Mouse (Mus musculus) left cerebral cortex, postnatal 4 days (tissue): ENCODE data around the gene Slc22a4. TPM values are rescaled to one million over a fixed set of nuclear protein-coding genes. Genes with fewer than 3 reads are reported as not detected.
"Not testable (repeated sequence)": the region's sequence is repeated elsewhere in the genome, so short reads cannot be mapped to it uniquely, and the experiment has no call there.

Experiments used
- DNase-seq: peaks from one replicate; pipeline ENCODE4 v3.0.0-alpha.2; 2022
- intact Hi-C: fragments of 180-260 bp; cut with DNase I; formaldehyde crosslinking; loops from one replicate; pipeline ENCODE4 v1.15.1; 2025
- total RNA-seq, 2 experiments: library from RNA; stranded (reverse); gene quantifications; 2 replicates each; pipeline ENCODE4 v1.2.3; 2021

Slc22a4 gene
- total RNA-seq, 2 experiments from 2014 or later: 4.0 to 4.7 TPM

GRCm38 (mm10) chr11:54008416-54008920 lies 19.4 kb downstream of the Slc22a4 start:
- intact Hi-C loops: loop anchor here (10.0 kb wide), 1 partner anchor 526 kb away; no protein-coding TSS in a partner anchor

GRCm38 (mm10) chr11:54007717-54008116 lies 20.2 kb downstream of the Slc22a4 start:
- DNase-seq: peak; percentile 88
- intact Hi-C loops: loop anchor here (10.0 kb wide), 1 partner anchor 527 kb away; no protein-coding TSS in a partner anchor

More at GRCm38 (mm10) chr11:54008416-54008920, 19.4 kb downstream of the Slc22a4 start:
- DNase-seq: no peak

GRCm38 (mm10) chr11:54006901-54007300 lies 21.0 kb downstream of the Slc22a4 start:
- intact Hi-C loops: loop anchor here (10.0 kb wide), 1 partner anchor 528 kb away; no protein-coding TSS in a partner anchor
- peak; percentile 82 for DNase-seq

GRCm38 (mm10) chr11:54006362-54006761 lies 21.5 kb downstream of the Slc22a4 start:
- DNase-seq: not testable (repeated sequence)
- intact Hi-C loops: loop anchor here (10.0 kb wide), 1 partner anchor 528 kb away; no protein-coding TSS in a partner anchor

- intact Hi-C loops: loop anchor here (5.0 to 10.0 kb wide), 3 partner anchors 48 to 530 kb away; no protein-coding TSS in a partner anchor
- no peak for DNase-seq
Observed at GRCm38 (mm10) chr11:54004734-54005133, 23.2 kb downstream of the Slc22a4 start.

- intact Hi-C loops: loop anchor here (5.0 to 10.0 kb wide), 3 partner anchors 48 to 531 kb away; no protein-coding TSS in a partner anchor
Observed at GRCm38 (mm10) chr11:54004221-54004620, 23.7 kb downstream of the Slc22a4 start.

GRCm38 (mm10) chr11:54002761-54003717 lies 24.9 kb downstream of the Slc22a4 start:
- DNase-seq: peak; percentile 71
- intact Hi-C loops: loop anchor here (5.0 to 10.0 kb wide), 3 partner anchors 49 to 532 kb away; no protein-coding TSS in a partner anchor

More at GRCm38 (mm10) chr11:54004221-54004620, 23.7 kb downstream of the Slc22a4 start:
- no peak for DNase-seq

- peak; percentile 76 for DNase-seq
- intact Hi-C loops: loop anchor here (5.0 to 10.0 kb wide), 3 partner anchors 50 to 533 kb away; no protein-coding TSS in a partner anchor
Observed at GRCm38 (mm10) chr11:54002147-54002760, 25.6 kb downstream of the Slc22a4 start.

GRCm38 (mm10) chr11:53997661-53998060 lies 30.2 kb downstream of the Slc22a4 start:
- intact Hi-C loops: no loop called here
- DNase-seq: no peak

GRCm38 (mm10) chr11:53992264-53992663 lies 35.6 kb downstream of the Slc22a4 start:
- DNase-seq: no peak
- intact Hi-C loops: no loop called here

GRCm38 (mm10) chr11:53989232-53989631 lies 38.7 kb downstream of the Slc22a4 start:
- DNase-seq: no peak
- intact Hi-C loops: no loop called here

- intact Hi-C loops: no loop called here
Observed at GRCm38 (mm10) chr11:53988081-53988480, 39.8 kb downstream of the Slc22a4 start.

GRCm38 (mm10) chr11:53981396-53981795 lies 46.5 kb downstream of the Slc22a4 start:
- DNase-seq: no peak
- intact Hi-C loops: no loop called here

More at GRCm38 (mm10) chr11:53988081-53988480, 39.8 kb downstream of the Slc22a4 start:
- no peak for DNase-seq

GRCm38 (mm10) chr11:53979788-53980621 lies 47.9 kb downstream of the Slc22a4 start, which contains the start of gene Slc22a21:
Gene Slc22a21, minus strand, starts transcription at chr11:53980332.
- intact Hi-C loops: no loop called here
- peak; percentile 77 for DNase-seq

- peak; percentile 6 for DNase-seq
- intact Hi-C loops: not testable (repeated sequence)
Observed at GRCm38 (mm10) chr11:53979456-53979787, 48.5 kb downstream of the Slc22a4 start.

GRCm38 (mm10) chr11:53977672-53978071 lies 50.2 kb downstream of the Slc22a4 start:
- DNase-seq: no peak
- intact Hi-C loops: no loop called here

- no peak for DNase-seq
- intact Hi-C loops: no loop called here
Observed at GRCm38 (mm10) chr11:53975559-53975958, 52.3 kb downstream of the Slc22a4 start.

- intact Hi-C loops: no loop called here
- DNase-seq: peak; percentile 6
Observed at GRCm38 (mm10) chr11:53958984-53959383, 68.9 kb downstream of the Slc22a4 start.

- intact Hi-C loops: not testable (repeated sequence)
- peak; percentile 5 for DNase-seq
Observed at GRCm38 (mm10) chr11:53958176-53958575, 69.7 kb downstream of the Slc22a4 start.

- DNase-seq: no peak
- intact Hi-C loops: no loop called here
Observed at GRCm38 (mm10) chr11:53956636-53957035, 71.3 kb downstream of the Slc22a4 start.
